Mouse (Mus musculus): ENCODE data around the gene Efnb2. TPM values are rescaled to one million over a fixed set of nuclear protein-coding genes. Genes with fewer than 3 reads are reported as not detected.

Efnb2 gene
- polyA plus RNA-seq, 1 experiment: 161 TPM

GRCm38 (mm10) chr8:8622031-8622430 lies 39.0 kb downstream of the Efnb2 start:
- no peak for TF ChIP-seq POLR2A (IDR thresholded peaks at IDR 0.05; ENCODE audit: borderline replicate concordance, extremely low read depth, low read depth, low read length)
- TF ChIP-seq CTCF (IDR thresholded peaks at IDR 0.05; ENCODE audit: insufficient read depth, low read length): no peak
- 83% methylated on average over 12 of the region's 12 CpGs for WGBS
- no peak for DNase-seq
- peaks cover 10% of the 10 kb centered on the region for H3K4me1 ChIP-seq (ENCODE audit: control insufficient read depth, insufficient read depth, low read length)
- no peak overlapping the region for H3K4me3 ChIP-seq (replicated peaks; ENCODE audit: extremely low read depth, low read depth, low read length)

- Histone ChIP-seq H3K4me3 (replicated peaks; ENCODE audit: extremely low read depth, low read depth, low read length) (no peak overlapping the region), H3K4me1 (ENCODE audit: control insufficient read depth, insufficient read depth, low read length) (peaks cover 10% of the 10 kb centered on the region)
- 65% methylated on average over 16 of the region's 16 CpGs for WGBS
- DNase-seq: no peak
- TF ChIP-seq CTCF (IDR thresholded peaks at IDR 0.05; ENCODE audit: insufficient read depth, low read length): no peak
- TF ChIP-seq POLR2A (IDR thresholded peaks at IDR 0.05; ENCODE audit: borderline replicate concordance, extremely low read depth, low read depth, low read length): no peak
These were observed 39.7 kb downstream of the Efnb2 start for GRCm38 (mm10) chr8:8621236-8621917.

DNA sequence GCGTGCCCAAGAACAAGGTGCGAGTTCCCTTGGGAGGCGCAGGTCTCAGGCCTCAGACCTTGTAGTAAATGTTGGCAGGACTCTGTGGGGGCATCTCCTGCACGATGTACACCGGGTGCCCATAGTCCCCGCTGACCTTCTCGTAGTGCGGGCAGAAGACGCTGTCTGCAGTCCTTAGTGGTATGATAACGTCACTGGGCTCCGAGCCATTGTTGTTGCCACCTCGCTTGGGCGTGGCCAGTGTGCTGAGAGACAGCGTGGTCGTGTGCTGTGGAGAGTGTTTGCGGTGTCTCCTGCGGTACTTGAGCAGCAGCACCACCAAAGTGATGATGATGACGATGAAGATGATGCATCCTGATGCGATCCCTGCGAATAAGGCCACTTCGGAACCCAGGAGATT lies 40.5 kb downstream of the Efnb2 start:
- DNase-seq: no peak
- WGBS: 75% methylated on average over 21 of the region's 21 CpGs
- no peak for TF ChIP-seq CTCF (IDR thresholded peaks at IDR 0.05; ENCODE audit: insufficient read depth, low read length)
- no peak for TF ChIP-seq POLR2A (IDR thresholded peaks at IDR 0.05; ENCODE audit: borderline replicate concordance, extremely low read depth, low read depth, low read length)
- Histone ChIP-seq H3K4me3 (replicated peaks; ENCODE audit: extremely low read depth, low read depth, low read length) (no peak overlapping the region), H3K4me1 (ENCODE audit: control insufficient read depth, insufficient read depth, low read length) (peaks cover 10% of the 10 kb centered on the region)

- no peak overlapping the region for H3K4me3 ChIP-seq (replicated peaks; ENCODE audit: extremely low read depth, low read depth, low read length)
- TF ChIP-seq POLR2A (IDR thresholded peaks at IDR 0.05; ENCODE audit: borderline replicate concordance, extremely low read depth, low read depth, low read length) (no peak), CTCF (IDR thresholded peaks at IDR 0.05; ENCODE audit: insufficient read depth, low read length) (no peak)
- DNase-seq: no peak
- H3K4me1 ChIP-seq (ENCODE audit: control insufficient read depth, insufficient read depth, low read length): peaks cover 10% of the 10 kb centered on the region
- 71% methylated on average over 19 of the region's 19 CpGs for WGBS
These were observed 41.5 kb downstream of the Efnb2 start for GRCm38 (mm10) chr8:8619221-8620194.

DNA sequence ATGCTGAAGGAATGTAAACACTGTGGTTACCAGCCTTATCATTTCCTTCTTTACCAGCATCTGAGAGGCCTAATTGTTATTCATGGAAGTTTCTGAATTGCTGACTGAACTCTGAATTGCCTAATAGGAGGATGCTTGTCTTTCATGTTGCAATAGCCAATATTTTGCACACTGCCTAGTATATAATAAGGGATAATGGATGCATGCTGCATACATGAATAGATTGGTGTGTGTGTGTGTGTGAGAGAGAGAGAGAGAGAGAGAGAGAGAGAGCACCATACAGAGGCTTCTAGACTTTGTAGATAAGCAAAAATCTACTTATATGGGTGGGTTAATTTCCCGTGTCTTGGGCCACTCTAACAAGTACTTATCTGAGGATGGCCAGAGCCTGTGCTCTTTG lies 47.2 kb downstream of the Efnb2 start:
- 57% methylated on average over 1 of the region's 1 CpGs for WGBS
- DNase-seq: no peak
- TF ChIP-seq POLR2A (IDR thresholded peaks at IDR 0.05; ENCODE audit: borderline replicate concordance, extremely low read depth, low read depth, low read length) (no peak), CTCF (IDR thresholded peaks at IDR 0.05; ENCODE audit: insufficient read depth, low read length) (no peak)
- H3K4me1 ChIP-seq (ENCODE audit: control insufficient read depth, insufficient read depth, low read length): no peaks in the 10 kb centered on the region
- H3K4me3 ChIP-seq (replicated peaks; ENCODE audit: extremely low read depth, low read depth, low read length): no peak overlapping the region

DNA sequence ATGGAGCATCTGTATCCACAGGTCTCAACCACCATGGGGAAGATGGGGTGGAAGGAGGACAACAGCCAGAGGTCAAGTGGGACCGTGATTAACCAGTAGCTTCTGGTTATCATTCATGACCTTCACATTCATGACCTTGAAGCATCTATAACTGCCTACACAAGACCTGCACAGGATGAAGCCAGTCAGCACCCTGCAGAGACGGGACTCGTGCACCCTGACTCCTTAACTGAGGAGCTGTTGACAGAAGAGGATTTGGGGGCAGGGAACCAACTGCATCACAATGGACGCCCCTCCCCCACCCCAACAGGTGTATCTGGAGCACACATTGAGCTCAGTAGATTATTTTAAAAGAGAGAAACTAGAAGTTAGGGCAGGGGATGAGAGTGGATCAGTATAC lies 49.1 kb downstream of the Efnb2 start:
- TF ChIP-seq POLR2A (IDR thresholded peaks at IDR 0.05; ENCODE audit: borderline replicate concordance, extremely low read depth, low read depth, low read length) (no peak), CTCF (IDR thresholded peaks at IDR 0.05; ENCODE audit: insufficient read depth, low read length) (no peak)
- 80% methylated on average over 4 of the region's 4 CpGs for WGBS
- DNase-seq: no peak
- Histone ChIP-seq H3K4me1 (ENCODE audit: control insufficient read depth, insufficient read depth, low read length) (no peaks in the 10 kb centered on the region), H3K4me3 (replicated peaks; ENCODE audit: extremely low read depth, low read depth, low read length) (no peak overlapping the region)

DNA sequence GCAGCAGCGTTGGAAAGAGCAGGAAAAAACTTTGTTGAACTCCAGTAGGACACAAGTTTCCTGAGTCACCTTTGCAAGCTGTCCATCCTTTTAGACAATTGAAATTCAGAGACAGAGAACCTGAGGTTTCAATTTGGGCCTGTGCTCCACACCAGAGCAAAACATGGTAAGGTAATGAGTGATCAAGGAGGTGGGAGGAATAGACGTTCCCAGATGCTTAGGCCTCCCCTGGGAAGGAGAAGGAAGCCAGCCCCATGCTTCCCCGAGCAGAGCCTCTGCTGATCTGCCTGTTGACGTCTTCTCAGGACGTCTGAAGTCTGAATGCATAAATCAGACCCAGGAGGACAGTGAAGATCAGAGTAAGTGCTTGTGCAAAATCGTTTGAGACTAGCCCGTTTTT lies 51.3 kb downstream of the Efnb2 start:
- no peak for DNase-seq
- Histone ChIP-seq H3K4me1 (ENCODE audit: control insufficient read depth, insufficient read depth, low read length) (no peaks in the 10 kb centered on the region; the same call in 1 of the 2 replicates), H3K4me3 (replicated peaks; ENCODE audit: extremely low read depth, low read depth, low read length) (no peak overlapping the region)
- 48% methylated on average over 7 of the region's 7 CpGs for WGBS
- TF ChIP-seq CTCF (IDR thresholded peaks at IDR 0.05; ENCODE audit: insufficient read depth, low read length) (no peak), POLR2A (IDR thresholded peaks at IDR 0.05; ENCODE audit: borderline replicate concordance, extremely low read depth, low read depth, low read length) (no peak)

DNA sequence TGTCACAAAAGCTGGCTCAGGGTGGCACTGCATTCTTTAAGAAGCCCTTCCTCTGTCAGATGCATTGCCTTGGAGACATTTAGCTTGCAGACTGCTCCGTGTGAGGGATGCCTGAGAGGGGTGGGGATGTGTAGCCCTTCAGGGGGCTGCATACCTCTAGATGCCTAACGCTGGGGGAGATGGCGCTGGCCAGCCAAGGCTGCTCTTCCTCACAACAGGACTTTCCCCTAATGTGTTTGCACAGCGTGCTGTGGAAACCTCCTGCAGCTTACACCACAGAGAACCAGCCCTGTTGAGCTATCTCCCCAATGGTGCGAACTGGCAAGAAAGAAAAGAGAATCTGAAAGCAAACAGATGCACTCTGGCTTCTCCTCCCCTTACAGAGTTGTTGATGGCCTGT lies 51.9 kb downstream of the Efnb2 start:
- 59% methylated on average over 5 of the region's 5 CpGs for WGBS
- no peak for DNase-seq
- no peak for TF ChIP-seq CTCF (IDR thresholded peaks at IDR 0.05; ENCODE audit: insufficient read depth, low read length)
- no peak for TF ChIP-seq POLR2A (IDR thresholded peaks at IDR 0.05; ENCODE audit: borderline replicate concordance, extremely low read depth, low read depth, low read length)
- Histone ChIP-seq H3K4me3 (replicated peaks; ENCODE audit: extremely low read depth, low read depth, low read length) (no peak overlapping the region), H3K4me1 (ENCODE audit: control insufficient read depth, insufficient read depth, low read length) (no peaks in the 10 kb centered on the region; the same call in 1 of the 2 replicates)

DNA sequence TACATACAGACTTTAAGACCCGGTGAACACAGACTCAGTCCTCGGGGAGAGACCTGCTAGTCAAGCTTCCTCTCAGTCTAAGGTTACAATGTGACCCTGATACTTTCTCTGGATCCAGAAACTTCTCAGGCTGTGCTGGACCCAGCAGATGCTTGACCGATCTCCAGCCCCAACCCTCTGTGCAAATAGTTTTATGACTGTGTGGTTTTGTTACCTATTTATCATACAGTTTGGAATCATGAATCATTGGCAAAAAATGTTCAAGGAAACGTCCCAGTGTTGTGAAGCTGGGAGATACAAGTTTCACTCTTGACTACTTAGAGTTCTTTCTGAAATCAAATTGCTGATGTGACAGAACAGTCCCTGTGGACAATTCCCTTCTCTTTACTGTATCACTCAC lies 55.4 kb downstream of the Efnb2 start:
- DNase-seq: no peak
- no peak overlapping the region for H3K4me3 ChIP-seq (replicated peaks; ENCODE audit: extremely low read depth, low read depth, low read length)
- no peak for TF ChIP-seq POLR2A (IDR thresholded peaks at IDR 0.05; ENCODE audit: borderline replicate concordance, extremely low read depth, low read depth, low read length)
- TF ChIP-seq CTCF (IDR thresholded peaks at IDR 0.05; ENCODE audit: insufficient read depth, low read length): no peak
- H3K4me1 ChIP-seq (ENCODE audit: control insufficient read depth, insufficient read depth, low read length): peaks cover 6% of the 10 kb centered on the region
- WGBS: 61% methylated on average over 4 of the region's 4 CpGs

Measured in lung, adult 2 months (tissue).